Mouse (Mus musculus) T-helper 17 cell (primary cell): ENCODE measurements around the gene Nutm1.
"Not testable (repeated sequence)": the region's sequence is repeated elsewhere in the genome, so short reads cannot be mapped to it uniquely, and the experiment has no call there.

ENCODE experiments used
- in situ Hi-C, 2 experiments: fragments of 300-600 bp; cut with MboI, MseI; formaldehyde crosslinking; loops; 1 replicate in 1 of 2; 2 replicates in 1 of 2; pipeline ENCODE4 v1.15.1; 2025; ENCODE audit warnings: high pct_unique_total_duplicates in 2 of 2

Nutm1 gene

DNA sequence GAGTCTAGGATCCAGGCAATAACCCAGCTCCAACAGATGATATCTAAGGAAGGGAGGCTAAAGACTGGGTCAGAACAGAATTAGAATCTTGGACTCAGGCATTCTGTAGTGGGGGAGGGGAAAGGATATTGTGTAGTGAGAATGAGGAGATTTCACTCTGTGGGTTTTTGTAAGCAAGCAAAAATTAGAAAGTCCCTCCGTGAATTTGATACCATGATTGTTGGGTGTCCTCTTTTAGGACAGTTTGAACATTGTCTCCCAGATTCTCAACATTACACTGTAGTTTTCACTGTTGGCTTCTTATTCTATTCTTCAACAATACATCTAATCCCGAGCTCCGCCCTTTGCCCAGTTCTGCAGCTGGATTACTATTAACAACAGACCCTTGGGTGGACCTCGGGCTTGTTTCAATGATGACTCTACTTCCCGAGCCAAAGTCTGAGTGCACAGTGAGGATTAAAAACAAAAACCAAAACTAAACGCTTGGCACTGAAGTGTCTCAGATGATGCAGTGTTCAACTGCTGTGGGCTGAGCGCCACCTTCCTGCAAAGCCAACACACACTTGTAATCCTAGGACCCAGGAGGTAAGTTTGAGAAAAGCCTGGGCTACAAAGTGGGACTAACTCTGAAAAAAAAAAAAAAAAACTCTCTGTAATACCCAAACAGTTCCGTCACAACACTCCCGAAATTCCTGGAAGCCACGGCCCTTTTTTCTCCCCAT, at the start of gene Nutm1:
Gene Nutm1, minus strand, starts transcription at position 51 of the 722 bp plus-strand sequence.
- in situ Hi-C loops = loop anchor here (5.0 to 25.0 kb wide), 2 partner anchors 203 to 223 kb away; partner anchors contain the start of genes Chrm5 (in 1 of the 2) and Emc7 (in 1 of the 2)

DNA sequence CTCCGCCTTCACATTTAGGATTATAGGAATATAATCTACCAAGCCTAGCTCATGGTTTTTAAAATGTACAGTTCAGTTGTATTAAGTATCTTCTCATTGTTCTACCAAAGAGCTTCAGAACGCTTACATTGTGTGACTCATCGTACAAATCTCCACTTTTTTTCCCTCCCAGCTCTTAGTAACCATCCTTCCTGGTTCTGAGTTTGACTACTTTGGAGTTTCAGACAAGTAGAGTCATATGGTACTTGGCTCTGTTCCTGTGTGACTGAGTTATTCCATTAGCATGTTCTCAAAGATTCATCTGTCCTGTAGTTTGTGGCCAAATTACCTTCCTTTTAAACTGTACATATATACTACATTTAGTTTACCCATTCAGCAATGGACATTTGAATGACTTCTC, 49.6 kb upstream of the Nutm1 start:
- in situ Hi-C loops = no loop called here

DNA sequence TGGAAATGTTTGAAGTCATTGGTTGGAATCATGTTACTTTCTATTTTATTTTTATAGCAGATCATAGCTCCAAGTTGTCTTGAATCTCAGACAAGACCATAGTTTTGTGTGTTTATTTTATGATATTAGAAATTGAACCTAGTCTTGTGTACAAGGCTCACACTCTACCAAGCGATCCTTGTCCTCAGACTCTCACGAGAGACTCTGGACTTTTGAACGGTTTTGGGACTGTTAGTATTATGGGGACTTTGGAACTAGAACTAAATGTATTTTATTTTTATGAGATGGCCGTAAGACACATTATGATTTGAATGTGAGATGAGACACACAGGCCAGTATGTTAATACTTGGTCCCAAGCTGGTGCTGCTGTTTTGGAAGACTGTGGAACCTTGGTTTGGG, 39.1 kb upstream of the Nutm1 start:
- in situ Hi-C loops = loop anchor here in 1 of 2 experiments (5.0 to 10.0 kb wide), 2 partner anchors 49 to 1287 kb away; no protein-coding TSS in a partner anchor

DNA sequence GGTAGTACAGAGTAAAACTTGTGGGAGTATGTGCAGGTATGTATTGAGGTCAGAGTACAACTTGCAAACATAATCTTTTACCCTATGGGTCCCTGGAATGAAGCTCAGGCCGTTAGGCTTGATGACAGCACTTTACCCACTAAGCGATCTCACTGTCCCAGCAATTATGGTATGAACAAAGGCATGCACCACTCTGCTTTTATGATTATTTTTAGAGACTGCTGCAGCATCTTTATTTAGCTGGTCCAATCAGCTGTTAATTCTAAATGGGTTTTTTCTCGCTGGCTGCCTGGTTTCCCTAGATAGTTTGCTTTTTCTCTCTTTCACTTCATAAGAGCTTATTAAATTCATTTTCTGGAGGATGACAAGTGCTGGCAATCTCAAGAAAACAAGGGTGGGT, 37.1 kb upstream of the Nutm1 start:
- in situ Hi-C loops = loop anchor here in 1 of 2 experiments (5.0 to 10.0 kb wide), 2 partner anchors 51 to 1289 kb away; no protein-coding TSS in a partner anchor

DNA sequence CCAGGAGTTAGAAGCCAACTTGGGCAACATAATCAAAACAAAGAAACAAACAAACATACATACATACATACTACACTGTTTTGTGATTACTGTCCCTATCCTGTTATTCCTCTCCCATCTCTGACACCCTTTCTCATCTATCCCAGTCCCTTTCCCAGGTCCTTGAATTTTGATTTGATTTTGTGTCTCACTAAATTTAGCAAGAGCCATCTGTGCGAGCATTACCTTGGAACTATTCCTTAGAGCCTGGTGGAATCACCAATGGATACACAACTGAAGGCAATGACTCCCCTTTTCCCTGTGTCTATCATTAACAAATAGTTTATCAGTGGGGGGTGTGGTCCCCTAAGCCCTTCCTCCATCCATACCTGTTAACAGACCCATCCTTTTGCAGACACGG, 33.7 kb upstream of the Nutm1 start:
- in situ Hi-C loops = loop anchor here in 1 of 2 experiments (10.0 kb wide), 1 partner anchor 1292 kb away; no protein-coding TSS in a partner anchor

DNA sequence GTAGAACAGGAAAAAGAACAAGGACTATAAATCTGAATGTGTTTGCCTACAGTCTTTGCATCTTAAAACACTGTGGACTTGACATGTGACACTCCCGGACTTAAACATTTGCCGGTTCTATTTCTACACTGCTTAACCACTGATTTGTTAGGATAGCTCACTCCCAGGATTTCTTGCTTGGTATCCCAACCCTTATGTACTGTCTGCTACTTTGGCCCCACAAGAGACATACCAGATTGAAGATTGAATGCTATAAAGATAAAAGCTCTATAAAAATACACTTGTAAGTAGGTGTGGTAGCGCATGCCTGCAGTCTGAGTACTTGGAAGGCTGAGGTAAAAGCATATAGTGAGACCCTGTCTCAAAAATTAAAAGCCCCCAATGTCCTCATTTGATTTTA, 30.4 kb upstream of the Nutm1 start:
- in situ Hi-C loops = no loop called here

DNA sequence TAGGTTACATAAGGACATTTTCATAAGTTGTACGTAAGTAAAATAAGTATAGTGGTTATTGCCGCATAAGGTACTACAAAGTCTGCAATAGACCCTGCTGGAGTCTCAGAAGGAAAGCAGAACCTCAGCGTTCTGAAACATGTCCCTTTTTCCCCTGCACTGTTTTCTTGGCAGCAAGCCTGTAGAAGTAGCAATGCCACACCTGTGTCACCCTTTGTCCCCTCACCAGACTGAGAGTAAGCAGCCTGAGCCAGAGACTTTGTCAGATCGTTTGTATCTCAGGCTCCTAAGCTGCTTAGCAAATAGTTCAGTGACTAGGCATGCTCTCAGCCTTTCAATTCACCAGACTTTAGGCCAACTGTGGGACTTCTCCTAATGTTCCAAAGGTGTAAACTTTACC, 28.0 kb upstream of the Nutm1 start:
- in situ Hi-C loops = no loop called here

DNA sequence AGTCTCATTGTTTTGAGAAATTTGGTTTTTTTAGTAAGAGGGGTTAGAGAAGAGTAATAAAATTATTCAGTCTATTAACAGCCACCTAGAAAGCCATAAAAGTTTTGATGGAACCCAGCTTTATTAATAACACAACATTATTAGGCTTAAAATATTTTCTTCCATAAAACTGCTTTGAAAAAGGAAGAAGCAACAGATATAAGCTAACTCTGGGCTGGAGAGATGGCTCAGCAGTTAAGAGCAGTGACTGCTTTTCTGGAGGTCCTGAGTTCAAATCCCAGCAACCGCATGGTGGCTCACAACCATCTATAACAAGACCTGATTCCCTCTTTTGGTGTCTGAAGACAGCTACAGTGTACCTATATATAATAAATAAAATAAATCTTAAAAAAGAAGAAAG, 27.0 kb upstream of the Nutm1 start:
- in situ Hi-C loops = not testable (repeated sequence)

DNA sequence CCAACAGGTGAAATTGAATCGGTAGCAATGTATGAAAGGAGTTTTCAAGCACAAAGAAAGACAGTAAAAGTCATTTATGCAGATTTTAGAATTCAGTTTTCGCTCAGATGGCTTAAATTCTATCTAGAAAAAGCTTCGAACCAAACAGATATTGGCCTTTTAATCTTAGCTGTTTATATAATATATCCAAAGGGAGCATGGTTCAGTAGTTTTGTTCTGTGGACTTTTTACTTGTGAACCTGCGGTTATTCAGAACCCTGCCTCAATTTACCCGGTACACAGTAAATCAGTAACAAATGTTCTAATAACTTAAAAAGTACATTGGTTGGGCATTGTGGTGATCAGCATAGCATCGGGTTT, 25.9 kb upstream of the Nutm1 start:
- in situ Hi-C loops = no loop called here

DNA sequence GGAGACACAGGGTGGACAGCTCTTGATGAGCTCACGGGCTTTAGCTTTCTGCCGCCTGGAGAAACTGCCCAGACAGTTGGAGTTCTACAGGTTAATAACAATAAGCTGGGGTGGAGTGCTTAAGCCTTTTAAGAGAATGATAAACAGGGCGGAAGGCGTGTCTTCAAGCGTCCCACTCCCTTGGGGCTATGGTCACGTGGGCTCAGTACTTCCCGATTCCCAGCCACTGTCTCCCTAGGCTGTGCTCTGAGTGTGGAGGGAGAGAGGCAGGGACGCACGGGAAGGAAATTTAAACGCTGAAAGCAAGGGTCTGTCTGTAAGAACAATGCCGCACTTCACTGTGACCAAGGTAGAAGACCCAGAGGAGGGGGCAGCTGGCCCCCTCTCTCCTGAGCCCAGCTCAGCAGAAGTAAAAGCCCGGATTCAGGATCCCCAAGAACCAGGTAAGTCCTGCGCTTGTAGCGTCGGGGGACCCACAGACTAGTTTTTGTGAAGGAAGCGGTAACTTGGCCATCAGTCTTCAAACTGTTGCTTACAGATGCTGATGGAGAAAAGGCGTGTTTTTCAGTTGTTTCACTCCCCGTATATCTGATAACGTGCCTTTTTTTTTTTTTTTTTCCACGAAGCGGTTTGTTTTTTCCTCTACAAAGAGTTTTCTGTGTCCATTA, 25.4 kb upstream of the Nutm1 start:
- in situ Hi-C loops = no loop called here

DNA sequence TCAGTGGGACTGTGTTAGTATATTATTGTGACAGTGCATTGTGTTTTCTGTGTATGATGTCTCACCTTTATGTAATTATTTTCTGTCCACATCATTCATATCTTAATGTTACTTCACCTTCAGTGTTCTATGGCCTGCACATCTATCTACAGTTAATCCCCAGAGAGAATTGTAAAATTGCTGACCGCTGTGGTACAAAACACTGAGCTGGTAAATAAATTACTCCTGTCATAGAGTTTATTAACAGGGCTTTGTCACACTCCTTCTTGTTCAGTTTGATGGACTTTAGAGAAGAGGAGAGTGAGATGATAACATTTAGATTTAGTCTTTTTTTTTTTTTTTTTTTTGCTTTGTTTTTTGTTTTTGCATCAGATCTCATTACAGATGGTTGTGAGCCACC, 23.8 kb upstream of the Nutm1 start:
- in situ Hi-C loops = no loop called here

DNA sequence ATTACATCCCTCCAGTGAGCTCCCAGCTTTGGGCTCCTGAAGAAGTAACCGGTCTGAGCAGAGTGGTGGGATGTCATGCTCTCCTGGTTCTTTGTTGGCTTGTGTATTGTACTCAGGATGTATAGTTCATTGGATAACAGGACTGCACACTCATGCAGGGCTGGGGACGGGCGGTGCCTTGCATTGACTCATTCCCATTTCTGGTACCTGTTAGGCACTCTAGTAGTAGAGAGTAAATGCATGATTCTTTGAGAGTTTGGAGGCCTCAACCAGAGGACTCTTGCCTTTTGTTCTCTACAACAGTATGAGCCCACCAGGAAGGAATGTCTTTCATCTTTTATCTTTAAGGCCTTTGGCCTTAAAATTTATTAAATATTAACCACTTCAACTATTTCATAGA, 17.8 kb upstream of the Nutm1 start:
- in situ Hi-C loops = no loop called here

DNA sequence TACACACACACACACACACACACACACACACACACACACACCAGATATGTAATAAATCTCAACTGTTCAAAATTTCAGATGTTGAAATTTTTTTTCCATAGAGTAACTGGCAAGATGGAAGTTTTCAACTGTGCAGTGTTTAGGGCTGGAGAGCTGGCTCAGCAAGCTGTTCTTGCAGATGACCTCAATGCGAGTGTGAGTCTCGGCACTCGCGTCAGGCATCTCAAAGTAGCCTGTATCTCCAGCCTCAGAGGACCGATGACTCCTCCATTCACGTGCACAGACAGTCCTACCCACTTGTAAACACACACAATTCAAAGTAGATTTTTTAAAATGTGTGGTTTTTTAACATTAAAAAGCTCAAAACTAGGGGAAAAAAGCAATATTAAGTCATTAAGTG, 14.4 kb upstream of the Nutm1 start:
- in situ Hi-C loops = loop anchor here in 1 of 2 experiments (25.0 kb wide), 1 partner anchor 189 kb away; the partner anchor contains the start of gene Emc7

DNA sequence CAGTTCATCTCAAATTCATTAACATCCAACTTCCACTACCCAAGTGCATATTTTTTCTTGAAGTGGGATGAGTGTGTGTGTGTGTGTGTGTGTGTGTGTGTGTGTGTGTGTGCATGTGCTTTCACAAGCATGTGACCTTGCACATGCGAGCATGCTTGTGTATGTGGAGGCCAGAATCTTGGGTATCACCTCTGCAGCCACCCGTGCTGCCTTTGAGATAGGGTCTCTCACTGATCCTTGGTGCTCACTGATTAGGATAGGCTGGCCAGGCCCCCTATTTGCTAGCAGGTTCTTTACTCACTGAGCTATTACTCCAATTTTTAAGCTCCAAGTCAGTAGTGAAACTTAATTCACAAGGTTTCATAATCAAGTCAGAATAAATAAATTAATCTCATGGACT, 13.8 kb upstream of the Nutm1 start:
- in situ Hi-C loops = loop anchor here in 1 of 2 experiments (25.0 kb wide), 1 partner anchor 189 kb away; the partner anchor contains the start of gene Emc7

DNA sequence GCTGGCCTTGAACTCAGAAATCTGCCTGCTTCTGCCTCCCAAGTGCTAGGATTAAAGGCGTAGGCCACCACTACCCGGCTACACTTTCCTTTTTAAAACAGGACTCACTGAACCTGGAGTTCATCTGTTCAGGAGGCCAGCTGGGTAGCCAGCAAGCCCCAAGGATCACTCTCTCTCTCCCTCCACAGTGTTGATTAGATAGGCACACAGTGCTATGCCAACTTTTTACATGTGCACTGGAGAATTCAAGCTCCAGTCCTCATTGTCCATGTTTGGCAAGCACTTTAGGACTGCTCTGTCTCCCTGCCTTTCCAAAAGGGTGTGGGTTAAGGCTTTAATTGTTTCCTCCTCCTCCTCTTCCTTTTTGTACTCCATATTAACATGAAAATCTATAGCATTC, 10.9 kb upstream of the Nutm1 start:
- in situ Hi-C loops = loop anchor here in 1 of 2 experiments (25.0 kb wide), 1 partner anchor 192 kb away; the partner anchor contains the start of gene Emc7

DNA sequence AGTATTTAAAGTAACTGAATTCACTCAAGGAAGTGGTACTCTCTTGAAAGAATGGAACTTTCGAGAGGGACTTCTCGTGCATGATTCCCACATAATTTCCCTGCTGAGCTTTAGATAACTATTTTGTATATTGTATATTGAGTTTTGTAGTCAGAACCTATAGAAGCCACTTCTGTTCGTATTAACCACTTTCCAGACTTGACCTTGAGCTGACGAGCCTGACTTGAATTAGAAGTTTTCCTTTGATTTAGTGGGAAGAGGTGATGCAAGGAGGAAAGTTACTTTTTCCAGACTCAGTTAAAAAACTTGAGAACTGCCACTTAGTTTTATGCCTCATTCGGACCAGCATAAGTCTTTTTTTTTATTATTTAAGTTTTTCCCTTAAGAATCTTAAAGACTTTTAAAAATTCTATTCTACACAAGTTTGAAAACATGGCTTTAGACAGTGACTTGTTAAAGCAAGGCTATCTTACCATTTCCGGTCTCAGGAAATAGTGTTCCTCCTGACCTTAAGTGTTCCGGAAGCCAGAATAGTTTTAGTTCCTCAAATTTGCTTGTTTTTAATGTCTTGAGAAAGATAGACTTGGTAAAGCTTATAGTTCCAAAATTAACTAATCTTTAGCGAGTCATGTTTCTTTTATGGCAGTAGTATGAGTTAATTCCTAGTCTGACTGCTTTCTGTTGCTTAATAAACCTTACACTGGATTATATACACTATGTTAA, 8.6 kb upstream of the Nutm1 start:
- in situ Hi-C loops = loop anchor here in 1 of 2 experiments (25.0 kb wide), 1 partner anchor 195 kb away; the partner anchor contains the start of gene Emc7

DNA sequence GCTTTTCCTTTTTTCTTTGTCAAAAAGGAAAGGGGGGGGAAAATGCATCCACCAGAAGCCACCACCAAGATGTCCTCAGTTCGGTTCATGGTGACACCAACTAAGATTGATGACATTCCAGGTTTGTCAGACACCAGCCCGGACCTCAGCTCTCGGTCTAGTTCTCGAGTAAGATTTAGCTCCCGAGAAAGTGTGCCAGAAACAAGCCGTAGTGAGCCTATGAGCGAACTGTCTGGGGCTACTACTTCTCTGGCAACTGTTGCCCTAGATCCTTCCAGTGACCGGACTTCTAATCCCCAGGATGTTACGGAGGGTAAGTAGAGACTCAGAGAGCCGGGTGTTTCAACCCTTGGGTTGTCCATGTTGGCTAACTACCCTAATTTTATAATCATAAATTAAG, 7.7 kb upstream of the Nutm1 start:
- in situ Hi-C loops = loop anchor here in 1 of 2 experiments (25.0 kb wide), 1 partner anchor 196 kb away; the partner anchor contains the start of gene Emc7

DNA sequence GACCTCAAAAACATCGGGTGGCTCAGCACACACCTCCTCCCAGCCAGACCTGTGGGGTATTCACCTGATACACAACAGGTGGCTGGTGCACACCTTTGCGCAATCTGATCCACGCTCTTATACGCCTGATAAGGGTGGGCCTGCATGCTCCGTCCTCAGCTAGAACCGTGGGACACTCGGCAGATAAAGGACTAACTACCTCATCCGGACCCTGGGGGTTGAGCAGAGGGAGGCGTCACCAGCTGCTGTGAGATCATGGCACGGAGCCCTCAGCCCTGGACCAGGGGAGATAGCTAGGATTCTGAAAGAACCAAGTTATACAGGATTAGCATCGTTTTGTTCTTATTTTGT, 7.1 kb upstream of the Nutm1 start, which contains the start of gene Gm21985:
Gene Gm21985, plus strand, starts transcription at position 73 of the 351 bp plus-strand sequence.
- in situ Hi-C loops = loop anchor here in 1 of 2 experiments (25.0 kb wide), 1 partner anchor 196 kb away; the partner anchor contains the start of gene Emc7

DNA sequence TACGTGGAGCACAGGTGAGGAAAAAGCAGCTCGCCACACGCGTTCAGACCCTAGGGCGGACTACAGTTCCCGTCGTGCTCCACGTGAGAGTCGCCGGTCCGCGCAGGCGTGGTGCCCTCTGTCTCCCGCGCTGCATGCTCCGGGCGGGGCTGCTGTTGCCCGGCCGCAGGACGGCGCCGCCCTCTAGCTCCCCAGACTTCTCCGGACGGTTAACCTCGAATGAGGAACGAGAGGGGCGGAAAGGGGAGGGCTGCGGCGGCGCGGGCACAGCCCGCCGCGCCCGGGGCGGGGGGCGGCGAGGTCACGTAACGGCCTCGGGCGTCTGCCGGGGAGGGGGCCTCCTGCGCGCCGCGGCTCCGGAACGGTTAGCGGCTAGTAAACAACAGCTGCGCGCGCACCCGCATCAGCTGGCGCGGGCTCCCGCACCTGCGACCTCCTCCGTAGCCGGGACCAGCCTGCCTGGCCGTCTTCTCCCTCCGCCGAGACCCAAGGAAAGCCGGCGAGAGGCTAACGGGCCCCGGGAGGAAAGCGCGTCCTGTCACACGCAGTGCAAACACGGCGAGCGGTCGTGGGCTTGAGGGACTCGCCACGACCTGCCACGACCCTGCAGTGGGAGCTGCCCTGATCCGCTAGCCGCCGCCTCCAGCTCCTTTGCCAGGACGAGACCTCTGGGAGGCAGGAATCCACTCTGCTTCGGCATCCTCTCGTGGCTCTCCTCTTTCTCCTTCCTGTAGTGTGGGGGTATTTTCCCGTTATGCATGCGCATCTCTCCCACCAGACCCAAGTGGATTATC, 6.6 kb upstream of the Nutm1 start, which contains the start of gene Slc12a6:
Gene Slc12a6, plus strand, starts transcription at position 378 of the 794 bp plus-strand sequence.
- in situ Hi-C loops = loop anchor here in 1 of 2 experiments (25.0 kb wide), 1 partner anchor 197 kb away; the partner anchor contains the start of gene Emc7

DNA sequence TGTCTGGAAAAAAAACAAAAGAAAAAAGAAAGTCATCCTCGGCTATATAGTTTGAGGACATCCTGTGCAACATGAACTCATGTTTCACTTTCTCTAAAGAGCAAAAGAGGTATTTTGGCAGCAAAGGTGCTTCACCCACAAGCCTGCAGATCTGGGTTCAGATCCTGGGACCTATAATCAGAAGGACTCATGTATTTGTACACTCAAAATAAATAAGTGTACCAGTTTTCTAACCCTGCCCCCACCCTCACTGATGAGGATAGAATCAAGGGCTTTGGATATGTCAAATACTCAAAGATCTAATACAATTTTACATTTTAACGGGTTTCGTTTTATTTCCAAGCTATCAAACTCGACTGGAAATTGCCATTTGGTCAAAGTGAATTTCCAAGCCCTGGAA, 5.3 kb upstream of the Nutm1 start:
- in situ Hi-C loops = loop anchor here (5.0 to 25.0 kb wide), 3 partner anchors 93 to 198 kb away; partner anchors contain the start of gene Emc7 (in 1 of the 2)
